Mouse (Mus musculus) spleen, postnatal 36 days (tissue): ENCODE data around the gene Ccnb1ip1.
"Not testable (repeated sequence)": the region's sequence is repeated elsewhere in the genome, so short reads cannot be mapped to it uniquely, and the experiment has no call there.

Experiments used
- DNase-seq, 2 experiments: peaks; one replicate each; pipeline ENCODE4 v3.0.0; 2022; ENCODE audit warnings: low spot score in 2 of 2, mixed read lengths in 1 of 2

Ccnb1ip1 gene

GRCm38 (mm10) chr14:50807487-50808072 lies at the start of gene Ccnb1ip1, which contains the start of gene Parp2:
Gene Ccnb1ip1, minus strand, starts transcription at chr14:50807732.
Gene Parp2, plus strand, starts transcription at chr14:50807841.
- peak; percentile 95 to 96 for DNase-seq

- no peak for DNase-seq
Measured at GRCm38 (mm10) chr14:50855788-50856187, 48.3 kb upstream of the Ccnb1ip1 start.

GRCm38 (mm10) chr14:50837236-50837635 lies 29.7 kb upstream of the Ccnb1ip1 start:
- no peak for DNase-seq

GRCm38 (mm10) chr14:50834435-50834834 lies 26.9 kb upstream of the Ccnb1ip1 start:
- no peak for DNase-seq

GRCm38 (mm10) chr14:50833964-50834363 lies 26.4 kb upstream of the Ccnb1ip1 start:
- peak; percentile 34 to 49 for DNase-seq

GRCm38 (mm10) chr14:50829878-50830277 lies 22.3 kb upstream of the Ccnb1ip1 start:
- no peak for DNase-seq

GRCm38 (mm10) chr14:50826579-50826978 lies 19.0 kb upstream of the Ccnb1ip1 start:
- DNase-seq = no peak

GRCm38 (mm10) chr14:50824219-50824618 lies 16.7 kb upstream of the Ccnb1ip1 start:
- peak; percentile 64 to 69 for DNase-seq

GRCm38 (mm10) chr14:50823240-50823639 lies 15.7 kb upstream of the Ccnb1ip1 start:
- no peak for DNase-seq

GRCm38 (mm10) chr14:50813060-50813459 lies 5.5 kb upstream of the Ccnb1ip1 start:
- DNase-seq = no peak

GRCm38 (mm10) chr14:50806469-50806868 lies 1.1 kb downstream of the Ccnb1ip1 start:
- not testable (repeated sequence) for DNase-seq

- no peak for DNase-seq
Measured at GRCm38 (mm10) chr14:50804683-50805082, 2.8 kb downstream of the Ccnb1ip1 start.

- no peak for DNase-seq
Measured at GRCm38 (mm10) chr14:50802843-50803562, 4.5 kb downstream of the Ccnb1ip1 start.

GRCm38 (mm10) chr14:50802441-50802840 lies 5.1 kb downstream of the Ccnb1ip1 start:
- DNase-seq = no peak

- DNase-seq = peak; percentile 24 to 52
Measured at GRCm38 (mm10) chr14:50799502-50800259, 7.9 kb downstream of the Ccnb1ip1 start.

- DNase-seq = peak in 1 of 2 experiments; percentile 9
Measured at GRCm38 (mm10) chr14:50798512-50798911, 9.0 kb downstream of the Ccnb1ip1 start.

GRCm38 (mm10) chr14:50796464-50796863 lies 11.1 kb downstream of the Ccnb1ip1 start:
- no peak for DNase-seq

GRCm38 (mm10) chr14:50795965-50796364 lies 11.6 kb downstream of the Ccnb1ip1 start:
- DNase-seq = no peak

- DNase-seq = no peak
Measured at GRCm38 (mm10) chr14:50795261-50795935, 12.1 kb downstream of the Ccnb1ip1 start.

- no peak for DNase-seq
Measured at GRCm38 (mm10) chr14:50788157-50788556, 19.4 kb downstream of the Ccnb1ip1 start.

- DNase-seq = peak; percentile 87 to 89
Measured at GRCm38 (mm10) chr14:50785251-50785637, 22.3 kb downstream of the Ccnb1ip1 start, which contains the start of gene Ttc5. Gene Ttc5, minus strand, starts transcription at chr14:50785519.
